Mouse (Mus musculus): ENCODE measurements at regions not wholly inside any gene's neighbourhood (a gene's known extent, or its start where the extent isn't known, plus 50 kb on each side); places are given as distances from the start of the nearest gene placed in this dataset.

DNA sequence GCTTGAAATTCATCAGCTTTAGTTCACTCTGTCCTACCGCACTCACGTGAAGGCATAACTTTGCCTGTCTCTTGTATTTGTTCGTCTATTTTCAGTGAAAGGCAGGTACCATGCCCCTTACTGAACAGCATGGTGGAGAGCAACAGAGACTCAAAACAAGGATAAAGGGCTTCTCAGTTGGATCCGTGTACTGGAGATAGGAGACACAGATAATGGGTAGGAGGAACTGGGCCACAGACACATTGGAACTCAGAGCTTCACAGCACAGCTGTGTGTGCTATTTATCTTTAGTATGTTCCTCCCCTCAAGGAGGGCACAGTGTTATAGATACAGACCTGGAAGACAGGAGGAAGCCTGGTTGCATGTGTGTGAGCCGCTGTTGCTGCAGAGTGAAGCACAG is 176.4 kb downstream of the Pten start:
- no peak for TF ChIP-seq POLR2A (IDR thresholded peaks at IDR 0.05; ENCODE audit: extremely low read depth, insufficient read depth, low read length)
- no peak for TF ChIP-seq CTCF (IDR thresholded peaks at IDR 0.05; ENCODE audit: extremely low read depth, insufficient read depth, low read length)
- H3K4me1 ChIP-seq (ENCODE audit: control insufficient read depth, insufficient read depth, low read length), result no peaks in the 10 kb centered on the region
- H3K27ac ChIP-seq (ENCODE audit: insufficient read depth, low read length), result no peak overlapping the region
- no peak overlapping the region for H3K4me3 ChIP-seq (ENCODE audit: insufficient read depth, low read length)

DNA sequence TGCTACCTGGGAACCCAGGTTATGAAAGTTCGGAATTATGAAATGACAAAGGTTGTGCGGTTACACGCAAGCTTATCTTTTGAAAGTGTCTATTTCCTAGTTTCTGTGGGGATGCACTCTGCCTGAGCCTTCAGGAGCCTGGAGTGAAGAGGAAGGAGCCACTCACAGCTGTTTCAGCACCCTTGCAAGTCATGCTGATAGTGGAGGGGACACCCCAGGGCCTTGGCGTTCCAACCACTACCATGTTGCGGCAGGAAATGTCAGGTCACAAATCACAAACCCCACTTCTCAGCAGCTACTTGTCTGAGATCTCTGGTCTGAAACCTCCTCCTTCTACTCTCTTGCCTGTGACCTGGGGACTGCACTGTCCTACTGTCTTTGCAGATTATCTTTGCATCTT is 178.3 kb downstream of the Pten start:
- Histone ChIP-seq H3K27ac (ENCODE audit: insufficient read depth, low read length) (no peak overlapping the region), H3K4me1 (ENCODE audit: control insufficient read depth, insufficient read depth, low read length) (no peaks in the 10 kb centered on the region), H3K4me3 (ENCODE audit: insufficient read depth, low read length) (no peak overlapping the region)
- TF ChIP-seq POLR2A (IDR thresholded peaks at IDR 0.05; ENCODE audit: extremely low read depth, insufficient read depth, low read length), result no peak
- TF ChIP-seq CTCF (IDR thresholded peaks at IDR 0.05; ENCODE audit: extremely low read depth, insufficient read depth, low read length), result no peak

DNA sequence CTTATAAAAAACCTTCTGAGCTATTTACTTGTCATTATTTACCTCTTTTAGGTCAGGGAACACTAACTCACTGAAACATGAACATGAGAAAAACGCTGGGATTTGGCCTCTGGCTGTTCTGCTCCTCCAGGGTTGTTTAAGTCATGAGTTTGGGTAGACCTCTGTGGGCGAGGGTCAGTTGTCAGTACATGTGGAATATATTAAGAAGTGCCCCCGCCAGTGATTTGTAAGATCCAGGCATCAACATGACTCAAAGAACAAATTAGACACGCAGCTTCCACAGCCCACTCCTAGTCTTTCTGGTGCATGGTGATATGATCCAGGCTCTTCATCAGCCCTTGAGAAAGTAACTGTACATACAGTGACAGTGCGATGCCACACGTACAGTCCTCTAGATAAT is 180.3 kb downstream of the Pten start:
- no peak for TF ChIP-seq POLR2A (IDR thresholded peaks at IDR 0.05; ENCODE audit: extremely low read depth, insufficient read depth, low read length)
- no peak for TF ChIP-seq CTCF (IDR thresholded peaks at IDR 0.05; ENCODE audit: extremely low read depth, insufficient read depth, low read length)

DNA sequence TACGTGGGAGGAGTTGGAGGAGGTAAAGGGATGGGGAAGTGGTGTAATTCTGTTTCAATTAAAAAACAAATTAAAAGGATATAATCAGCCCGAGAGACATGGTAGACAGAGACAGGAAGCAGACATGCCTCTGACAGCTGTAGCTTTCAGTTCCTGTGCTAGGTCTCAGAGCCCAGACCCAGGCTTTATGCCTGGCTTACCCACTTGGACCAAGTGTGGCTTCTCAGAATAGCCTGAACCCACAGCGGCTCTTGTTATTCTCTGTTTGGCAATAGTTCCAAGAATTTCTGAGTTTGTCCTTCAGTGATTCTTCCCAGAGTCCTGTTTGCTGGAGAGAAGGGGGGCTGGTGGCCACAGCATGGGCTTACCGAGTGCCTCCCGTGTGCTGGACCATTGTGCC is 182.4 kb downstream of the Pten start:
- Histone ChIP-seq H3K4me3 (ENCODE audit: insufficient read depth, low read length) (no peak overlapping the region), H3K27ac (ENCODE audit: insufficient read depth, low read length) (no peak overlapping the region)
- TF ChIP-seq POLR2A (IDR thresholded peaks at IDR 0.05; ENCODE audit: extremely low read depth, insufficient read depth, low read length) (no peak), CTCF (IDR thresholded peaks at IDR 0.05; ENCODE audit: extremely low read depth, insufficient read depth, low read length) (no peak)

More for the DNA sequence above, 180.3 kb downstream of the Pten start:
- Histone ChIP-seq H3K4me1 (ENCODE audit: control insufficient read depth, insufficient read depth, low read length) (no peaks in the 10 kb centered on the region), H3K4me3 (ENCODE audit: insufficient read depth, low read length) (no peak overlapping the region), H3K27ac (ENCODE audit: insufficient read depth, low read length) (no peak overlapping the region)

DNA sequence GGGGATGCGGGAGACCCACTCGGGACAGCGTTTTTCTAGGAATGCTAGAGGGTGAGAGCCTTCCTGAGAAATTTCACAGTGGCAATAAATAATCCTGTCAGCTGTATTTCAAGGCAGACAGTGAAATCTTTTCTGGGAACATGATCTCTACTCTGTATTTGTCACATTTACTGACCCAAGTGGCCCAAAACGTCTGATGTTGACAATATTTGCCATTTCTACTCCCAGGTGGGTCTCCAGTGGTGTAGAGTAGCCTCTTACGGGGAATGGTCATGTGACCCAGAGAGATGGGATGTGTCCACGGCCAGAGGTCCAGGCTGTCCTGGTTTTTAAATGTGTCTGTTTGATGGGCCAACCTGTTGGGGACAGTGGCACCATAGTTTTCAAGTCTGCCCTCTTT is 183.5 kb downstream of the Pten start:
- Histone ChIP-seq H3K4me3 (ENCODE audit: insufficient read depth, low read length) (no peak overlapping the region), H3K27ac (ENCODE audit: insufficient read depth, low read length) (no peak overlapping the region), H3K4me1 (ENCODE audit: control insufficient read depth, insufficient read depth, low read length) (no peaks in the 10 kb centered on the region)
- TF ChIP-seq CTCF (IDR thresholded peaks at IDR 0.05; ENCODE audit: extremely low read depth, insufficient read depth, low read length) (no peak), POLR2A (IDR thresholded peaks at IDR 0.05; ENCODE audit: extremely low read depth, insufficient read depth, low read length) (no peak)

More for the DNA sequence above, 182.4 kb downstream of the Pten start:
- H3K4me1 ChIP-seq (ENCODE audit: control insufficient read depth, insufficient read depth, low read length), result no peaks in the 10 kb centered on the region

DNA sequence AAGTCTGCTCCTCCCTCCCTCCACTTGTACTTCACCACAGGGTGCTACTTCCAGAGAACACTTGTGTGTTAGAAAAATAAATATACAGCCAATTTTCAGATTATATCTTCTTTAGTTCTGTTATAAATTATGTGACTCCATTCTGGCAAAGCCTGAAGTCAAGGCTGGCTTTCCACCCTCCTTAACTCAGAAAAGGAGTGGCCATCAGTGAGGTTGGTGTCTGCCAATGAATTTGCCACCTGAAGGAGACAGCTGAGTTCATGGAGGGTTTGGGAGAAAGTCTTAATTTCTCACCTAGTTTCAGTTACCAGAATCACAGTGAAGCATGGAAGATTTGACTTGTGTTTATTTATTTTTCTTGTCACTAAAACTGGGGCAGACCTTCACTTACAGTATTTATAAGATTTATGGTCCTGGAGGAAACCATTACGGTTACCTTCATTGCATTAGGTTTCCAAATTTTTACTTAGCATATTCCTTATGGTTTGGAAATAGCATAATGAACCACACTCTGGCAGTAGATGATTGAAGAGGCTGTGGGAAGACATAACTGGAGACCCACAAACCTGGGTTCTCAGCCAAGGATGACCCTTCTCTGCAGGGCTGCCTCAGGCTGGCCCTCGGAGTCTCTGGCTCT is 186.4 kb downstream of the Pten start:
- Histone ChIP-seq H3K4me3 (ENCODE audit: insufficient read depth, low read length) (no peak overlapping the region), H3K4me1 (ENCODE audit: control insufficient read depth, insufficient read depth, low read length) (no peaks in the 10 kb centered on the region), H3K27ac (ENCODE audit: insufficient read depth, low read length) (no peak overlapping the region)
- TF ChIP-seq CTCF (IDR thresholded peaks at IDR 0.05; ENCODE audit: extremely low read depth, insufficient read depth, low read length) (no peak), POLR2A (IDR thresholded peaks at IDR 0.05; ENCODE audit: extremely low read depth, insufficient read depth, low read length) (no peak)

DNA sequence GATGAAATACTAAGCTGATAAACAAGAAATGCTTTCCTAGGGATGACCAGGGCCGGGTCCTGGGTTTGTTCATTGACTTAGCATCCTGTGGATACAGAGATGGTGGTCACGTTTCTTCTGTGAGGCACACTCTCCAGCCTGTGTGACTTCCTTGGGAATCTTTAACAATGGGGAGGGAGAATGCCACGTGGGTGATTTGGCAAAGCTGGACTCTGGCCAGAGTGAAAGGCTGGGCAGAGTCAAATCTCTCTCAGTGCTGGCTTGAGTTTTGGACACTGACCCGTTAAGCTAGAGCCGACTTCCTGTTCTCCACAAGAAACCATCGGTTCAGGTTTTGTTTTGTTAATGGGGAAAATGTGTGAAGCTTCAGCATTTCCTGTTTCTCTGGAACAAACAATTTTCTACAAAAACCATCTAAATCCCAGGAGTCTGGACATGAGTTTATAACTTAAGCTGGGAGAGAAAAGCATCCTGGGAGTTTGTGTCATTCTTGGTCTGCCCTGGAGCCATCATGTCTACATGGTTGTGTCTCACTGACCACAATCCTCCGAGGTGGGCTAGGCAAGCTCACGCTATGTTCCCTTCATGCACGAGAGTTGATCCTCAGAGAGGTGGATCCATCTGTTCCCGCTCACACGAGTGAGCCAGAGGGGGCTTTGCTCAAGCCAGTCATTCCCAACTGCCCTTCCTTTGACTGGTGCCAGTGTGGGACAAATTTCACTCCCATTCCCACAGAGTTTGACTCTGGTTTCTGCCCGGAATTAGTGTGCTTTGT is 190.0 kb downstream of the Pten start:
- TF ChIP-seq POLR2A (IDR thresholded peaks at IDR 0.05; ENCODE audit: extremely low read depth, insufficient read depth, low read length) (no peak), CTCF (IDR thresholded peaks at IDR 0.05; ENCODE audit: extremely low read depth, insufficient read depth, low read length) (no peak)
- H3K4me3 ChIP-seq (ENCODE audit: insufficient read depth, low read length), result no peak overlapping the region
- H3K4me1 ChIP-seq (ENCODE audit: control insufficient read depth, insufficient read depth, low read length), result no peaks in the 10 kb centered on the region
- no peak overlapping the region for H3K27ac ChIP-seq (ENCODE audit: insufficient read depth, low read length)

DNA sequence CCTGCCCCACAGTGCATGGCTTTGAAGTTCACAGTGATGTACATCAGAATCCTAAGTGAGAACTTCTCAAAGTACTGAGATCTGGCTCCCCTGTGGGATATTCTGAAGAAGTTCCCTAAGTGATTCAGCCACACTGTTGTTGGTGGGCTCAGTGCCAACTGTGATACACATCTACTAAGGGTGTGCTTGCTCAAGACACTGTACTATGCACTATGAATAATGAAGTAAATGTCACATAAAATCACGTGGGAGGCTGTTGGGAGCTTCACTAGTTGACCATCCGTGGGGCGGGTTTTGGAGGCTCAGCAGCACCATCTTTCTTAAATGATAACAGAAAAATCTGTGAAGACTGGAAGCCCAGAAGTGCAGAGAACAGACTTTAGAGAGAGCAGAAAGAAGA is 193.0 kb downstream of the Pten start:
- no peak for TF ChIP-seq POLR2A (IDR thresholded peaks at IDR 0.05; ENCODE audit: extremely low read depth, insufficient read depth, low read length)
- no peak for TF ChIP-seq CTCF (IDR thresholded peaks at IDR 0.05; ENCODE audit: extremely low read depth, insufficient read depth, low read length)
- Histone ChIP-seq H3K4me3 (ENCODE audit: insufficient read depth, low read length) (no peak overlapping the region), H3K27ac (ENCODE audit: insufficient read depth, low read length) (no peak overlapping the region; the same call in 1 of the 2 replicates), H3K4me1 (ENCODE audit: control insufficient read depth, insufficient read depth, low read length) (0 out of 2 replicates have a peak, but pooled peaks cover 2% of the 10 kb centered on the region)

DNA sequence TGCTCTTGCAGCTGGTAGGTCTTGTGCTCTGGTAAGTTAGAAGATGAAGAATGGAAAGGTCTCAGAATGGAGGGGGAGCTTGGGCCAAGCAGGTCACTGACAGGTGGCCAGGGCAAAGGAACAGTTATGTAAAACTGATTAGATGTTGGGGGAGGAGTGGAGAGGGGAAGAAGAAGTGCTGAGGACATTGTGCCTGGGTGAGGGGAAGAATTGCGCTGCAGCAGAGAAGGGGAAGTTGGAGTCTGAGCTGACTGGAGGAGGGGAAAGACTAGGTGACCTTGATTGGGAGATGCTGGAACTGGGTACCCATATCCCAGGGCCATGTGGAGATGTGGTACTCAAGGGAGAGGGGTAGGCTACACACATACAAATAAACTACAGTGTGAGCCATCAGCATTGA is 193.5 kb downstream of the Pten start:
- no peak overlapping the region for H3K27ac ChIP-seq (ENCODE audit: insufficient read depth, low read length)
- 0 out of 2 replicates have a peak, but pooled peaks cover 2% of the 10 kb centered on the region for H3K4me1 ChIP-seq (ENCODE audit: control insufficient read depth, insufficient read depth, low read length)
- H3K4me3 ChIP-seq (ENCODE audit: insufficient read depth, low read length), result no peak overlapping the region
- TF ChIP-seq POLR2A (IDR thresholded peaks at IDR 0.05; ENCODE audit: extremely low read depth, insufficient read depth, low read length) (no peak), CTCF (IDR thresholded peaks at IDR 0.05; ENCODE audit: extremely low read depth, insufficient read depth, low read length) (no peak)

DNA sequence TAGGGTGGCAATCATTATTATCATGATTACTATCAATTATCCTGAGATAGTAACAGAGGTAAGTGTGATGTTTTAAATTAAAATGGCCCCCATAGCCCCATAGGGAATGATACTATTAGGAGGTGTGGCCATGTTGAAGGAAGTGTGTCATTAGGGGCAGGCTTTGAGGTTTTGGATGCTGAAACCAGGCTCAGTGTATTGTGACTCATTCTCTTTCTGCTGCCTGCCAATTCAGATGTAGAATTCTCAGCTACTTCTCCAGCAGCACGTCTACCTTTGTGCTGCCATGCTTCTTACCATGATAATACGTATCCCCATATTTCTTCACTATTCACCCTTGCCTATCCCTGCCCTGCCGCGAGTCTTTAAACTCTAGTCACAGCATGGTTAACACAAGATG is 195.1 kb downstream of the Pten start:
- Histone ChIP-seq H3K4me3 (ENCODE audit: insufficient read depth, low read length) (no peak overlapping the region), H3K4me1 (ENCODE audit: control insufficient read depth, insufficient read depth, low read length) (0 out of 2 replicates have a peak, but pooled peaks cover 2% of the 10 kb centered on the region), H3K27ac (ENCODE audit: insufficient read depth, low read length) (no peak overlapping the region)
- no peak for TF ChIP-seq CTCF (IDR thresholded peaks at IDR 0.05; ENCODE audit: extremely low read depth, insufficient read depth, low read length)
- no peak for TF ChIP-seq POLR2A (IDR thresholded peaks at IDR 0.05; ENCODE audit: extremely low read depth, insufficient read depth, low read length)
